Mouse (Mus musculus) B cell, adult 2 months (primary cell): ENCODE results near the gene Cmah.

Experiments used
- DNase-seq, 2 experiments: peaks; one replicate each; pipeline ENCODE4 v3.0.0; 2022

Cmah gene

GRCm38 (mm10) chr13:24519976-24520647, 192.9 kb downstream of the Cmah start:
- DNase-seq = no peak

GRCm38 (mm10) chr13:24520796-24521195, 193.6 kb downstream of the Cmah start:
- no peak for DNase-seq

GRCm38 (mm10) chr13:24521446-24522342, 194.5 kb downstream of the Cmah start:
- no peak for DNase-seq

GRCm38 (mm10) chr13:24522343-24522837, 195.2 kb downstream of the Cmah start:
- DNase-seq = no peak

GRCm38 (mm10) chr13:24523587-24524221, 196.5 kb downstream of the Cmah start:
- no peak for DNase-seq

- DNase-seq = peak in 1 of 2 experiments; percentile 34
These were observed 197.3 kb downstream of the Cmah start for GRCm38 (mm10) chr13:24524468-24524867.

- DNase-seq = no peak
These were observed 198.3 kb downstream of the Cmah start for GRCm38 (mm10) chr13:24525551-24525950.

GRCm38 (mm10) chr13:24526916-24527315, 199.7 kb downstream of the Cmah start:
- DNase-seq = no peak
